Mouse (Mus musculus) natural killer cell, adult 2 months (primary cell): ENCODE data around the gene Gm17027.
"Not testable (repeated sequence)": the region's sequence is repeated elsewhere in the genome, so short reads cannot be mapped to it uniquely, and the experiment has no call there.

Source experiments
- DNase-seq, 2 experiments: peaks; one replicate each; pipeline ENCODE4 v3.0.0; 2022; ENCODE audit warnings: low spot score in 2 of 2

Gene Gm17027

GRCm38 (mm10) chr14:42162522-42162921 lies at the start of gene Gm17027:
Gm17027 (minus strand) TSS chr14:42162622.
- not testable (repeated sequence) for DNase-seq

- not testable (repeated sequence) for DNase-seq
Observed at GRCm38 (mm10) chr14:42190691-42191090, 28.3 kb upstream of the Gm17027 start, which contains the start of gene Gm3573. Gm3573 (minus strand) TSS chr14:42190791.

GRCm38 (mm10) chr14:42183936-42184335 lies 21.5 kb upstream of the Gm17027 start:
- DNase-seq: not testable (repeated sequence)

DNA sequence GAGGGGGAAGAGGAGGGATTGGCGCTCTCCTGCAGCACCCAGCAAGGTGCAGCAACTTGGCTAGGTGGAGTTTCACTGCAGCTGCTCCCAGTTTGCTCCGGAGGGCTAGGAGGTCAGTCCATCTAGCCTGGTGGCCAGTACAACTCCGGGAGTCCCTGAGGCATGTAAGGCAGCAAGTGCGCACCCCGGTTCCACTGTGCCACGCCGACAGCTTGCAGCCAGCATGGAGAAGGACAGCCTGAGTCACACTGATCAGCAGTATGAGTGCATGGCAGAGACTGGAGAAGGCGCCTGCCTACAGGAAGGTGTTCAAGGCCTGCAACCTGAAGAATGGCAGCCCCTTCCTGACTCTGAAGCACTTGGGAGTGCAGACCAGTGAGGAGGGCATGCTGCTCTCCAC lies 27.9 kb downstream of the Gm17027 start:
- DNase-seq: not testable (repeated sequence)

DNA sequence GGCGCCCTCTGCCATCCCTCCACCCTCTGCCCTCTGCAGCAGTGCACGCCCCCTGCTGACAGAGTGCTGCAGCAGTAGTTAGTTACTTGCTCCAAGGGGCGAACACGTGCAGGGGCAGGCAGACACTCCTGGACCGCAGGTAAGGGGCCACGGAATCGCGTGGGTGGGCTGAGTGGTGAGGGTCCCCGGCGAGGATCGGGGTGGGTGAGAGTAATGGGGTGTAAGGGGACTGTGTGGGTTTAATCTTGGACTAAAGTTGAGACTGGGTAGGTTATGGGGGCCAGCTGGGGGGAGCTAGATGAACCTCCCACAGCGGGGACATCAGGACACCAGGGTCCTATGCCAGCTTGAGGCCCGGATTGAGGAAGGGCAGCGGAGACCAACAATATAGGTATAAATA lies 28.6 kb downstream of the Gm17027 start:
- DNase-seq: not testable (repeated sequence)

DNA sequence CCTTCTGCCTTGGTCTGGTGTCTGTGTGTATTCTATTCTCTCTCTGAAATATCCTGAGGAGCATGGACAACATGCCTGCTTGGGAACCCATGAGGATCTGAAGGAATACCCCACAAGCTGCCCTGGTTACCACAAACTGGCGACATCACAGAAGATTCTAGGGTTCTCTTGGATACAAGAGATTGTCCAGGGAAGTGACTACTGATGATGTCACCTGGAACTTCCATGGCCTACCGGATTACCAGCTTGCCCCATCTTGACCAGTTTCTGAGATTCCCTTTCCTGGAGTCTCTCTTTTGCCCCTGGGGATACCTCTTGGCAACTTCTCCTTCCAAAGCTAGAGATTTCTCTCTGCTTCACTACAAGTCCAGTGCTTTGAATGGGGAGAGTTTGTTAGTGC lies 45.2 kb downstream of the Gm17027 start, which contains the start of gene Gm7951:
TSS of gene Gm7951 (minus strand) at position 101 of the 400 bp plus-strand sequence.
- not testable (repeated sequence) for DNase-seq
